Mouse (Mus musculus): ENCODE results near the gene Sp2.

DNA sequence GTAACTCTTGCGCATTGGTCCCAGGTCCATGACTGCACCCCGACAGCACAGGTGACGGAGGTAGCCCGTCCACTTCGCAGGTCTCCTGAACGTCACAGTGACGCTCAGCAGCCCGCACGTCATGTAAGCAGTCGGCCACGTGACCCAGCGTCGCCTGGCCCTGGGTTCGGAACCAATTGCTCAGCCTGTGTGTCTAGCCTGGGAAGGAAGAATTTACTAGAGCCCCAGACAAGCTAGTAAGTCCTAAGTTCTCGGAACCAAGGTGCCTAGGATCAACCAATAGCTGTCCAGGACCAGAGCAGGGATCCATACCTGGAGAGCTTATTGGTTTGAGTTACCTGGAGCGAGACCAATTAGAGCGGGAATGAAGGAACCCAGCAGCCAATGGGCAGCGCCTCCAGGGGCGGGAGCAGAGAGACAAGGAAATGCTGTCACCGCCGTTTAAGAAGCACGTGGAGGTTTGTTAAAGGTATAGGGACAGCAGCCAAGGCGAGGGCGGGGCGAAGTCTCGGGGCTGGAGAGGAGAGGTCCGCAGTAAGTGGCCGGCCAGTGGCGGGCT lies 38.9 kb downstream of the Sp2 start, which contains the start of gene Pnpo:
- no peak for TF ChIP-seq ZC3H11A (IDR thresholded peaks at IDR 0.05; ENCODE audit: borderline replicate concordance, low read depth, low read length)
- TF ChIP-seq ZNF384 (IDR thresholded peaks at IDR 0.05; ENCODE audit: low read depth, low read length), result no peak
- TF ChIP-seq MAFK (IDR thresholded peaks at IDR 0.05; ENCODE audit: insufficient read depth, low read depth, low read length), result no peak
- TF ChIP-seq HCFC1 (IDR thresholded peaks at IDR 0.05; ENCODE audit: borderline replicate concordance, insufficient read depth, low read length), result no peak

Data from ES-E14 (cell line).